Mouse (Mus musculus) G1E-ER4 (cell line): ENCODE data around the gene Gm29866. TPM values are rescaled to one million over a fixed set of nuclear protein-coding genes. Genes with fewer than 3 reads are reported as not detected.
"Not testable (repeated sequence)": the region's sequence is repeated elsewhere in the genome, so short reads cannot be mapped to it uniquely, and the experiment has no call there.

Experiments
- GATA1 ChIP-seq: IDR thresholded peaks from one replicate; pipeline ENCODE4 v1.8.0; 2012; ENCODE audit warnings: low read length, inconsistent platforms
- polyA plus RNA-seq: library from polyadenylated mRNA; stranded (reverse); fragments of >175 nt; gene quantifications from 2 replicates; pipeline ENCODE4 v1.2.3, GENCODE M21; 2012

Gm29866 gene
- not detected in 2 replicates for polyA plus RNA-seq

DNA sequence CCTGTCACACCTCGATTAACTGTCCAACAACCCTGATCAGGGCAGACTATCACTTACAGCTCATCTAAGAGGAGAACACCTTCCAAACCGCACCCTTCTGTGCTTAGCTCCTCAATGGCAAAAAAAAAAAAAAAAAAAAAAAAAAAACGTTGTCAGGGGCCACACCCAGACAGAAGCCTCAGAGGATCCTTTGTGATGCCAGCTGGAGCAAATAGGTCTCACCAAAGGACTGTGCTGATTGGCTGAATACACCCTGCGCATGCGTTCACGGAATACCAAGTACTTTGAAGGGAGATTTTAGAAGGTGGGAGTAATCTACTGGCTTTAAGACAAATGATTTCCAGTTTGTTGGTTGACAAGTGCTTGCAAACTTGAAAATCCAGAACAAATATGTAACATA lies at the start of gene Gm29866:
TSS of gene Gm29866 (minus strand) at position 101 of the 400 bp plus-strand sequence.
- TF ChIP-seq GATA1: not testable (repeated sequence)

Other genes with a start within 250 kb of the Gm29866 start
- gene Gm20909, start 170.9 kb upstream of the Gm29866 start, polyA plus RNA-seq: not detected in 2 replicates
- not detected in 2 replicates for gene Gm20865, start 247.9 kb upstream of the Gm29866 start, polyA plus RNA-seq